Mouse (Mus musculus) gastrocnemius, adult 2 months (tissue): ENCODE measurements around the gene Fyn. TPM values are rescaled to one million over a fixed set of nuclear protein-coding genes. Genes with fewer than 3 reads are reported as not detected.

Experiments used
- DNase-seq: peaks from one replicate; pipeline ENCODE4 v3.0.0; 2022
- H3K27ac ChIP-seq: fragments of 200-600 bp; 2 replicates; pipeline ENCODE4 v1.8.1; 2022; ENCODE audit warnings: mild to moderate bottlenecking
- H3K4me3 ChIP-seq: fragments of 200-600 bp; 2 replicates; pipeline ENCODE4 v1.8.1; 2022; ENCODE audit warnings: mild to moderate bottlenecking, moderate library complexity
- CTCF ChIP-seq: fragments of 200-600 bp; IDR thresholded peaks from 2 replicates; pipeline ENCODE4 v1.8.1; 2022; ENCODE audit warnings: antibody characterized with exemption, mild to moderate bottlenecking, moderate library complexity
- intact Hi-C: fragments of 180-260 bp; cut with DNase I; formaldehyde crosslinking; loops from one replicate; pipeline ENCODE4 v1.15.1; 2025
- total RNA-seq, 2 experiments: library from RNA; stranded (reverse); gene quantifications; 2 replicates each; pipeline ENCODE4 v1.2.3; 2021

The Fyn gene
- total RNA-seq, 2 experiments from 2014 or later = 7.3 to 12.0 TPM

GRCm38 (mm10) chr10:39597116-39597791 is 228.6 kb downstream of the Fyn start:
- no peak for DNase-seq
- Histone ChIP-seq H3K27ac (no peak overlapping the region), H3K4me3 (no peak overlapping the region)
- intact Hi-C loops = no loop called here
- TF ChIP-seq CTCF = no peak

GRCm38 (mm10) chr10:39597792-39598183 is 229.1 kb downstream of the Fyn start:
- intact Hi-C loops = no loop called here
- DNase-seq = no peak
- Histone ChIP-seq H3K4me3 (no peak overlapping the region), H3K27ac (no peak overlapping the region)
- TF ChIP-seq CTCF = no peak

GRCm38 (mm10) chr10:39599601-39600000 is 230.9 kb downstream of the Fyn start:
- Histone ChIP-seq H3K27ac (no peak overlapping the region), H3K4me3 (no peak overlapping the region)
- intact Hi-C loops = no loop called here
- no peak for TF ChIP-seq CTCF
- no peak for DNase-seq

GRCm38 (mm10) chr10:39600115-39600514 is 231.5 kb downstream of the Fyn start:
- no peak for DNase-seq
- no peak for TF ChIP-seq CTCF
- Histone ChIP-seq H3K4me3 (no peak overlapping the region), H3K27ac (no peak overlapping the region)
- intact Hi-C loops = no loop called here

- no peak overlapping the region for H3K4me3 ChIP-seq
- intact Hi-C loops = no loop called here
- DNase-seq = no peak
- H3K27ac ChIP-seq = no peak overlapping the region
- no peak for TF ChIP-seq CTCF
Measured at GRCm38 (mm10) chr10:39601068-39601467, 232.4 kb downstream of the Fyn start.

GRCm38 (mm10) chr10:39606434-39606833 is 237.8 kb downstream of the Fyn start:
- DNase-seq = no peak
- intact Hi-C loops = no loop called here
- Histone ChIP-seq H3K27ac (no peak overlapping the region), H3K4me3 (no peak overlapping the region)
- no peak for TF ChIP-seq CTCF

- H3K27ac ChIP-seq = peak overlapping the region; percentile 96
- H3K4me3 ChIP-seq = peak overlapping the region; percentile 90
- peak; percentile 46 for DNase-seq
- TF ChIP-seq CTCF = no peak
- intact Hi-C loops = loop anchor here (1.0 kb wide), 1 partner anchor 51 kb away; no protein-coding TSS in a partner anchor
Measured at GRCm38 (mm10) chr10:39611234-39611633, 242.6 kb downstream of the Fyn start.

GRCm38 (mm10) chr10:39612131-39612530 is 243.5 kb downstream of the Fyn start:
- TF ChIP-seq CTCF = no peak
- H3K27ac ChIP-seq = peak overlapping the region; percentile 96
- no peak for DNase-seq
- H3K4me3 ChIP-seq = peak overlapping the region; percentile 90
- intact Hi-C loops = no loop called here

- no peak for TF ChIP-seq CTCF
- Histone ChIP-seq H3K27ac (peak within 1 kb of the TSS; percentile 96), H3K4me3 (peak within 1 kb of the TSS; percentile 90)
- no peak for DNase-seq
- intact Hi-C loops = no loop called here
Measured at GRCm38 (mm10) chr10:39612633-39612988, 244.0 kb downstream of the Fyn start, which contains the start of gene Traf3ip2. Gene Traf3ip2 (plus strand): TSS chr10:39612934.

GRCm38 (mm10) chr10:39612989-39613831 is 244.6 kb downstream of the Fyn start:
- peak; percentile 91 for DNase-seq
- Histone ChIP-seq H3K27ac (peak overlapping the region; percentile 96), H3K4me3 (peak overlapping the region; percentile 90)
- TF ChIP-seq CTCF = no peak
- intact Hi-C loops = loop anchor here (1.0 kb wide), 1 partner anchor 119 kb away; the partner anchor contains the start of gene Rev3l

- TF ChIP-seq CTCF = no peak
- H3K27ac ChIP-seq = peak overlapping the region; percentile 96
- peak overlapping the region; percentile 90 for H3K4me3 ChIP-seq
- intact Hi-C loops = loop anchor here (1.0 to 2.0 kb wide), 2 partner anchors 45 to 118 kb away; partner anchors contain the start of gene Rev3l
- no peak for DNase-seq
Measured at GRCm38 (mm10) chr10:39613973-39614372, 245.3 kb downstream of the Fyn start.

GRCm38 (mm10) chr10:39614676-39615075 is 246.0 kb downstream of the Fyn start:
- Histone ChIP-seq H3K27ac (peak overlapping the region; percentile 96), H3K4me3 (peak overlapping the region; percentile 90)
- no peak for TF ChIP-seq CTCF
- intact Hi-C loops = loop anchor here (2.0 kb wide), 1 partner anchor 44 kb away; no protein-coding TSS in a partner anchor
- peak; percentile 93 for DNase-seq

Other genes starting within 250 kb of the Fyn start
- gene Fam229b, start 234.9 kb upstream of the Fyn start, total RNA-seq = 1 to 10 TPM; 4.4 to 4.9 TPM
- under 1 TPM; 0.50 to 0.77 TPM for gene Tube1, start 234.9 kb upstream of the Fyn start, total RNA-seq
- not detected for gene Ccn6, start 205.1 kb upstream of the Fyn start, total RNA-seq
- gene Traf3ip2, start 244.1 kb downstream of the Fyn start, total RNA-seq = 1 to 10 TPM; 5.5 to 9.0 TPM